Mouse (Mus musculus) erythroid progenitor cell, adult 5-6 weeks (primary cell): ENCODE data around the gene Dbf4. TPM values are rescaled to one million over a fixed set of nuclear protein-coding genes. Genes with fewer than 3 reads are reported as not detected.

ENCODE experiments used
- ATAC-seq: replicated peaks from 2 replicates; pipeline ENCODE4 v1.8.0; 2016; ENCODE audit warnings: moderate number of reproducible peaks, mild to moderate bottlenecking, moderate TSS enrichment, inconsistent platforms; ENCODE audit not compliant: poor library complexity, low FRiP score, severe bottlenecking
- total RNA-seq, 2 experiments: library from RNA; stranded (forward) in 1 of 2; stranded (reverse) in 1 of 2; fragments of 150-400 nt in 1 of 2; fragments of 186-747, 209-891 nt in 1 of 2; gene quantifications; 2 replicates each; pipeline versions ENCODE4 v1.2.3 to v1.2.4; 2015 to 2017; ENCODE audit warnings: low replicate concordance in 2 of 2

Dbf4 gene
- total RNA-seq, 2 experiments from 2014 or later, result 228 to 239 TPM

DNA sequence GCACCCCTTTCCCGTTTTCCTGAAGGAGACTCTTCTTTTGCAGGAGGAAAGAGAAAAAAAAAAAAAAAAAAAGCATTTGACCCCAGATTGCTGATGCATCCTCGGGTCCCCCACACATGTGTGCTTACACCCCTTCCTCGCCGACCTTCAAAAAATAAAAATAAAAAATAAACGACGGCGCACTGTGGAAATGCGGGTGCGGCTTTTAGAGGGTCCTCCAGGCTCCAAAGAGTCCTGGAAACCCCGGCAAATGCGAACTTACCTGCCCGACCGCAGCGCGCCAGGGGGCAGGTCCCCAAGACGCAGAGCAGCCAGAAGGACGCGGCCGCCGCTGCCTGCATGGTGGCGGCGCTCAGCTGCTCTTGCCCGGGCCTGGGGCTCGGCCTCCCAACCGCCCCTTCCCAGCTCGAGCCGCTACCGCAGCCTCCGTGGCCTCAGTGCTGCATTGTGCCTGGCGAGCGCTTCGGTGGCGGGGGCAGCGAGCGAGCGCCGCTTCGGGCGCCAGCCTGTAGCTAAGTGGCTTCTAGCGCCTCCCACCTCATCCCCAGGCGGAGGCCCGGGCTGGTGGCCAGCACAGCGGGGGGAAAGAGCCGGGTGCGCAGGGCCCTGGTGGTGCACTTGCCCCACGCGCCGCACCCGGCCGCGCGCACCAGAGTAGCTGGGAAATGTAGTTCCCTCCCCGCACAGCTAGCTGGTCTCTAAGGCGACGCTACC is 54.7 kb downstream of the Dbf4 start, which contains the start of gene Adam22:
Gene Adam22 (minus strand): TSS at position 547 of the 714 bp plus-strand sequence.
- ATAC-seq, result no peak

DNA sequence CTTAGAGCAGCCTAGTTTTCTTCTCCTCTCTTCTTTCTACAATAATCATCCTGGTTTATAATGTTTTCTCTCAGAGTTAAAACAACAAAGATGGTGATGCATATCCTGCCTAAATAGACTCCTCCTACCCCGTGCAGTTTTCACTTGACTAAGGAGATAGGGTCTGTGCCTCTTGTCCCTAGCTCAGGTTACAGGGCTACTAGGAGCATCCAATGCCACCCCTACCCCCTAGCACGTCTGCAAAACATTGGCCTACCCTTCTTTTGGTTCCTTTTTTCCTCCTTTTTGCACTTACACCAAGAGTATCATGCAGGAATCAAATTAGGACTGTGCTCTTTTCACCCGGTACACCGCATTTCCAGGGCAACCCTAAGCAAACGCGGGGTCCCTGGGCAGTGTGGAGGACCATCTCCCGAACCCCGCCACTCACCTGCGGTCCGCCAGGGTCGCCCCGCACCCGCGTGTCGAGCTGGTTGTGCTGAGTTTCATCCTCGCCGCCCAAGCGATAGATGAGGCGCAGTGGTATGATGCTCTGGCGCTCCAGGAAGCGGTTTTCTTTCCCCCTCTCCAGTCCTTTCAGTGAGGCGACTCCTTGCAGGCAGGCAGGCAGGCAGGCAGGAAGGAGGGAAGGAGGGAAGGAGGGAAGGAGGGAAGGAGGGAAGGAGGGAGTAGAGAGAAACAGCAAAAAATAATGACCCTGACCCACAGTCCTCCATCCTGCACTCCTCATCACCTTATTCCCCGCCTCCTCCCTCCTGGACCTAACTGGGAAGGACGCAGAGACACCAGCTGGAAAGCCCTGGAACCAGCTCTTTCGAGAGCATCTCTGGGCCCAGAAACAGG is 55.5 kb downstream of the Dbf4 start:
- no peak for ATAC-seq

DNA sequence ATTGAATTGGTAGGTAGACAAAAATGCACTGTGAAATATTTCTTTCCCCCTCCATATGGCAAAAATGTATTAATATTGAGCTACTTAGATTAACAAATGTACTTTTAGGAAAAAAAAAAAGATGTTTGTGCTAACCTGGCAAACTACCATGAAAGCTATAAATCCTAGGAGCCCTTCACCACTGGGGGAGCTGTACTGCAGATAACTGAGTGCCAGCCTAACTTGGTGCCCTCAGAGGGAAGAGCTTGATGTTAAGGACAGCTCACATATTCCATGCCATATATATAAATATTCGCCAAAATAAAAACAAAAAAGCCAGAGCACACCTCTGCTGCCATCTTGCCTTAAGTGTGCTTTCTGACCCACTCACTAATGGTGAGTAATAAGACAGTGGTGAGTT is 60.2 kb downstream of the Dbf4 start:
- ATAC-seq, result no peak

- ATAC-seq, result no peak
Measured at GRCm38 (mm10) chr5:8357677-8358076, 64.8 kb downstream of the Dbf4 start.

GRCm38 (mm10) chr5:8356885-8357651 is 65.4 kb downstream of the Dbf4 start:
- ATAC-seq, result no peak

DNA sequence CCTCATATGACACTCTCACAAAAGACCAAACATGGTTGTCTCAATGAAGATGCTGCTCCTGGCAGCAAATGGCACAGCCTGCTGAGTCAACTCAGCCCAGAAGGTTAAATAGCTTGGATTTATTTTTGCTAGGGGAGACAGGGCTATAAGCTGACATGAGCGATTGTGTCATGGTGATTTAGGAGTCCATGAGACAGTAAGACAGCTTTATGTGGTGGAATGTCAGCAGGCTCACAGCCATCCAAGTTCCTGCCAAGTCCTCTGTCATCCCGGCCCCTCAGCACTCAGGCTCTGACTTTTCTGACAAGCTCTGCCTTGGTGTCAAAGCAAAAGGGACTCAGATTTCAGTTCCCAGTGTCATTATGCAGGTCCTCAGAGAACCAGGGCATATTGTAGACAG is 66.2 kb downstream of the Dbf4 start:
- ATAC-seq, result no peak

DNA sequence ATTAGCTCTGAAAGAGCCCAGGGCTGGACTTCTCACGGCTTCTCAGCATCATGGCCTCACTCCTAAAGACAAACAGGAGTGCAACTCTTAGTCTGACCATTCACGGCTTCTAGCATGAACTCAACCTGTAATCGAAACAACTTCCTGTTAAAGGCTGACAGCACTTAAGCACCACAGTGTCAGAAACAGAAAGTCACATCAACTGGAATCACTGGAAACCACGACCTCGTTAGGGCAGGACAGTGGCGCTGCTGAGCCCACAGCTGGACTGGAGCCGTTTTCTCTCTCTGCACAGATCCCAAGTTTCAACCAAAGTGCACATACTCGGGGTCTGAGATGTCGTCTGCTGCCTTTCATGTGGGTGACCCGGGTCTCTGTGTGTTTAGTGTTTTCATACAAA is 73.0 kb downstream of the Dbf4 start:
- no peak for ATAC-seq

Other genes starting within 250 kb of the Dbf4 start
- gene Adam22, start 54.6 kb downstream of the Dbf4 start, total RNA-seq (2015; ENCODE audit: low replicate concordance), result 11.9 TPM in 1 of 2 replicates, not detected in the other
- 0.38 and 1.5 TPM in 2 replicates for gene Adam22, start 54.6 kb downstream of the Dbf4 start, total RNA-seq (2017; ENCODE audit: low replicate concordance)
- 25.9 and 36.9 TPM in 2 replicates for gene Slc25a40, start 134 bp upstream of the Dbf4 start, total RNA-seq (2015; ENCODE audit: low replicate concordance)
- gene Slc25a40, start 134 bp upstream of the Dbf4 start, total RNA-seq (2017; ENCODE audit: low replicate concordance), result 27.5 and 36.5 TPM in 2 replicates
- not detected in 2 replicates for gene Rundc3b, start 200.2 kb upstream of the Dbf4 start, total RNA-seq (2015; ENCODE audit: low replicate concordance)
- 1.0 and 1.1 TPM in 2 replicates for gene Rundc3b, start 200.2 kb upstream of the Dbf4 start, total RNA-seq (2017; ENCODE audit: low replicate concordance)
- gene Abcb1a, start 237.4 kb upstream of the Dbf4 start, total RNA-seq (2015; ENCODE audit: low replicate concordance), result 0.84 and 1.1 TPM in 2 replicates
- gene Abcb1a, start 237.4 kb upstream of the Dbf4 start, total RNA-seq (2017; ENCODE audit: low replicate concordance), result 0.08 and 0.39 TPM in 2 replicates